Mouse (Mus musculus): ENCODE data around the gene Gm43064. TPM values are rescaled to one million over a fixed set of nuclear protein-coding genes. Genes with fewer than 3 reads are reported as not detected.
"Not testable (repeated sequence)": the region's sequence is repeated elsewhere in the genome, so short reads cannot be mapped to it uniquely, and the experiment has no call there.

The Gm43064 gene
- polyA plus RNA-seq, 1 experiment from 2014 or later = 0.18 TPM

DNA sequence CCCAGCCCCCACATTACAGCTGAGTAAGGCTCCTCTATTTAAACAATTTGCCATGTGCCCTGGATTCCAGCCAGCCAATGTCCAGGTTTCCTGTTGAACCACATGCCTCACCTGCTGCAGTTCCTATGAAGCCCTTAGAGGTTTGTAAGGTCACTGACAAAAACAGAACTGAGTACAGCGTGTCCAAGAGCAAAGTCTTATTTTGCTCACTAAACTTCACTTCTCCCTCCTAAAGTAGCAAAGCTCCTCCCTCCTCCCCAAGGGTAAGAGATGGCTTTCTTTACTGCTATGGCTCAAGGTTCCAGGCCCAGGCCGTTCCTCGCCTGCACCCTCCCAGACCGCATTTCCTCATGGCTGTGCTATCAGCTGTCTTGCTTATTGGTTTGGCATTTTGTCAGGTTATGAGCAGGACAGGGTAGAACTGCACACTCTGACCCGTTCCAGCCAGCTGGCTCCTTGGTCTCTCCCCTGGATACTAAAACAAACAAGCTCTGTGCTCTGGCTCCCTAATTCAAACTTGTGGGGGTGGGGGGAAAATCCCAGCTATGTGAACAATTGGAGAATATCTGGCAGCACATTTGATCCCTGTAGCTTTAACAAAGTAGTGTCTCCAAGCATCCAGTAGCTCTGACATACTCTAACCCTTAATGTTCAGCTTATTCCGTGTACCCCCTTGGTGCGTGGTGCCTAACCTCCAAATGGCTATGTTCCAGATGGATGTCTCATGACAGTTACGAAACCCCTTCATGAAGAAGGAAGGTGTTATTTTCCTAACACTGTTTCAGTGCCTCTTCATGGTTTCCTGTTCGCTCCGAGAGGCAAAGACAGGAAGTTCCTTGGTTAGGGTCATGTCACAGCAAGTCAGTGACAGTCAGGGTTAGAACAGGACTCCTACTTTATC, 7.5 kb upstream of the Gm43064 start:
- no peaks in the 10 kb centered on the region for H3K4me1 ChIP-seq
- peaks cover 23% of the 10 kb centered on the region for H3K36me3 ChIP-seq
- H3K4me2 ChIP-seq (replicated peaks) = no peak overlapping the region
- H3K27ac ChIP-seq = peak overlapping the region; percentile 57; the same call in 1 of the 2 replicates
- no peak overlapping the region for H3K9ac ChIP-seq
- no peak overlapping the region for H3K4me3 ChIP-seq
- WGBS = 76% methylated on average over 10 of the region's 10 CpGs
- H3K27me3 ChIP-seq = no peaks in the 10 kb centered on the region
- no peaks in the 10 kb centered on the region for H3K9me3 ChIP-seq
- no peak for ATAC-seq (ENCODE audit: insufficient number of reproducible peaks, insufficient read depth, low FRiP score, low TSS enrichment)

DNA sequence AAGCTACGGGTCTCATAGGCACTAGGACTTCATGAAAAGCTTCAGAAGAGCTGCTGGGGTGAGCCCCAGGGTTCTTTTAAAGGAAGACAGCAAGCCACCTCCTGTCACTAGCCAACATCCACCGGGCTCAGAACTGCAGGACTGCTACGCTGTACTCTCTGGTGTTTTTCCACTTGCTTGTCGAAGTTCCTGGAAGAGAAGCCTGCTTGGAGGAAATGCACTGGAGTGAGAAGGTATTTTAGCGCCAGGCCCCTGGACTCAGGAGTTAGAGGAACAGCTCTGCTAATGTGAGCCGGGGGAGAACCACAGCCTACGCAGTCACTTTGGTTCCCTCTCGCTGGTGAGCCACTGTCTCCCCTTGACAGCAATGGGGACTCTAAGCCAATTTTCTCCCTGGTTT, 6.5 kb upstream of the Gm43064 start:
- Histone ChIP-seq H3K36me3 (peaks cover 25% of the 10 kb centered on the region), H3K4me3 (no peak overlapping the region), H3K27ac (no peak overlapping the region), H3K4me1 (peaks cover under 1% of the 10 kb centered on the region; the same call in 1 of the 2 replicates), H3K4me2 (replicated peaks) (no peak overlapping the region), H3K9ac (no peak overlapping the region), H3K9me3 (no peaks in the 10 kb centered on the region), H3K27me3 (no peaks in the 10 kb centered on the region)
- ATAC-seq (ENCODE audit: insufficient number of reproducible peaks, insufficient read depth, low FRiP score, low TSS enrichment) = no peak
- WGBS = 90% methylated on average over 8 of the region's 8 CpGs

DNA sequence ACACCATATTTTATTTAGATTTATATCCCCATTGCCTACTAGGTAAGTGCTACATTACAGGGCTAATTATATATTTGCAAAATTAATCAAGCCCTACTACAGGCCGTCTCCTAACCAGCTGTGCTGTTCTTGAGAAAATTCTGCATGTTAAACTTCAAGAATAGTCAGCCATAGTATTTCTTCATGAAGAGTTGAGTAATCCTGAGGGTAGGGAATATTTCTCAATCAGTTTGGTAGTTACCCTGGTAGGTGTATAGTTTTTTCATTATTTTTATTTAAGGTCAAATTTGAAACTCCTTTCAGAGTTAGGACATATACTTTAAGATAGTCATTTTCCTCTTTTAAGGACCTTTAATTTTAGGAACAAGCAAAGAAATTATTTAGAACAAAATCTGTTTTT, 3.7 kb upstream of the Gm43064 start:
- no peaks in the 10 kb centered on the region for H3K9me3 ChIP-seq
- ATAC-seq (ENCODE audit: insufficient number of reproducible peaks, insufficient read depth, low FRiP score, low TSS enrichment) = no peak
- peaks cover 25% of the 10 kb centered on the region for H3K36me3 ChIP-seq
- 80% methylated on average over 1 of the region's 1 CpGs for WGBS
- H3K4me3 ChIP-seq = no peak overlapping the region
- H3K4me1 ChIP-seq = peaks cover 12% of the 10 kb centered on the region
- no peak overlapping the region for H3K27ac ChIP-seq
- no peak overlapping the region for H3K4me2 ChIP-seq (replicated peaks)
- H3K9ac ChIP-seq = no peak overlapping the region
- H3K27me3 ChIP-seq = no peaks in the 10 kb centered on the region

DNA sequence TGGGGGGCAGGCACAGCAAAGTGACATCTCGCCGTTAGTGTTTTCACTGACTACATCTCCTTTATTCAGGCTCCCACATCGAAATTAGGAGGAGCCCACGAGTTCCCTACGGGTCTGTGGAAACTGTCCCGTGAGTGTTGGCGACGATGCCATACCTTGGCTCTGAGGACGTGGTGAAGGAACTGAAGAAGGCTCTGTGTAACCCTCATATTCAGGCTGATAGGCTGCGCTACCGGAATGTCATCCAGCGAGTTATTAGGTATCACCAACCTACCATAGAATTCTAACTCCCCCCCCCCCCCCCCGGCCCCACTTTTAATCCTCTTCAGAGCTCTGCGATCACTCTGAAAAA, 402 bp downstream of the Gm43064 start:
- peak; percentile 24; the same call in 1 of the 2 replicates for ATAC-seq (ENCODE audit: insufficient number of reproducible peaks, insufficient read depth, low FRiP score, low TSS enrichment)
- Histone ChIP-seq H3K4me3 (peak overlapping the region; percentile 82), H3K27ac (peak overlapping the region; percentile 83), H3K9ac (peak overlapping the region; percentile 73), H3K9me3 (no peaks in the 10 kb centered on the region), H3K4me1 (peaks cover 12% of the 10 kb centered on the region), H3K4me2 (replicated peaks) (peak overlapping the region; percentile 75), H3K27me3 (no peaks in the 10 kb centered on the region), H3K36me3 (peaks cover 14% of the 10 kb centered on the region)
- 2% methylated on average over 14 of the region's 14 CpGs for WGBS

DNA sequence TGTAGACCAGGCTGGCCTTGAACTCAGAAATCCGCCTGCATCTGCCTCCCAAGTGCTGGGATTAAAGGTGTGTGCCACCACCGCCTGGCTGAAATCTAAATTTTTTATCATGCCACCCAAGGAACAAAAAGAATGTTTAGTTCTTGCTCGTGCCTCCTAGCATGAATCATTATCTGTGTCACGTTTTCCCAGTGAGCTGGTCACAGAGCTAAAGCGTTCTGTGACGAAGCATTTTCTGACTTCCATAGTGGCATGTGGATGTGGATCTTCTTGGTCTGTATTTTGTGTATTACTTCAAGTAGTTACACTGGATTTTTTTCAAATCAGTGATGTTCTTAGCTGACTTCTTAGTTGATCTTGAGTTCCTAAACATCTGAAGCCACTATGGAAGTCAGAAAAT, 1.6 kb downstream of the Gm43064 start:
- H3K4me3 ChIP-seq = no peak overlapping the region
- H3K27ac ChIP-seq = no peak overlapping the region
- H3K9me3 ChIP-seq = no peaks in the 10 kb centered on the region
- H3K4me2 ChIP-seq (replicated peaks) = no peak overlapping the region
- no peaks in the 10 kb centered on the region for H3K27me3 ChIP-seq
- peaks cover 12% of the 10 kb centered on the region for H3K4me1 ChIP-seq
- peaks cover 22% of the 10 kb centered on the region for H3K36me3 ChIP-seq
- no peak overlapping the region for H3K9ac ChIP-seq
- ATAC-seq (ENCODE audit: insufficient number of reproducible peaks, insufficient read depth, low FRiP score, low TSS enrichment) = no peak
- 89% methylated on average over 6 of the region's 6 CpGs for WGBS

DNA sequence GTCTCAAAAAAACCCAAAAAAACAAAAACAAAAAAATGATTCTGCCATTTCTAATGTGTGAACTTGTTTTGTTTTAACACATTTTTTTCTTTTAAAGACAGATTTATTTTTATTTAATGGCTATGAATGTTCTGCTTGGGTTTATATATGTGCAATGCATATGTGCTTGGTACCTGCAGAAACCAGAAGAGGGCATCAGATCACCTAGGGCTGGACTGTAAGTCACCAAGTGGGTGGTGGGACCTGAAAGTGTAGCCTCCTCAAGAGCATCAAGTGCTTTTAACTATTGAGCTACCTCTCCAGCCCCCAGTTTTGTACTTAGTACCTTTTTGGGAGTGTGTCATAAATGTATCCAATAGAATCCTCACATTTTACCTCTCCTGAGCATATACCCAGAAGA, 18.2 kb downstream of the Gm43064 start:
- Histone ChIP-seq H3K27me3 (no peaks in the 10 kb centered on the region), H3K27ac (no peak overlapping the region), H3K9me3 (no peaks in the 10 kb centered on the region), H3K4me1 (no peaks in the 10 kb centered on the region), H3K36me3 (peaks cover 5% of the 10 kb centered on the region; the same call in 1 of the 2 replicates), H3K4me3 (no peak overlapping the region), H3K4me2 (replicated peaks) (no peak overlapping the region), H3K9ac (no peak overlapping the region)
- ATAC-seq (ENCODE audit: insufficient number of reproducible peaks, insufficient read depth, low FRiP score, low TSS enrichment) = no peak

DNA sequence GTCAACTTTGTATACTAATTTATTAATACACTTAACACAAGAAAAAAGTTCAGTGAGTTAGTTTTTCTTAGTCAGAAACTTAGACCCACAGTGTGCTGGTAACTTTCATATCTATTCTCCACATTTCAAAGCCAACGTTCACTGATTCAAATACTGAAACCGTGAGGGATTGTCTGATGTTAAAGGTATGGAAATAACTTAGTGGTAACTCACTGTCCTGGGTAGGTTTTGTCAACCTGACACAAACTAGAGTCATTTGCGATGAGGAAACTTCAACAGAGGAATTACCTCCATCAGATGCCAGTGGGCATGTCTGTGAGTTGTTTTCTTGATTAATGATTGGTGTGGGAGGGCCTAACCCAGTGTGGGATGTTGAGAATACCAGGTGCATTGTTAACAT, 19.7 kb downstream of the Gm43064 start:
- no peaks in the 10 kb centered on the region for H3K9me3 ChIP-seq
- ATAC-seq (ENCODE audit: insufficient number of reproducible peaks, insufficient read depth, low FRiP score, low TSS enrichment) = no peak
- H3K36me3 ChIP-seq = no peaks in the 10 kb centered on the region
- H3K27ac ChIP-seq = no peak overlapping the region
- no peak overlapping the region for H3K4me2 ChIP-seq (replicated peaks)
- no peaks in the 10 kb centered on the region for H3K4me1 ChIP-seq
- H3K27me3 ChIP-seq = no peaks in the 10 kb centered on the region
- 86% methylated on average over 3 of the region's 3 CpGs for WGBS
- H3K9ac ChIP-seq = no peak overlapping the region
- no peak overlapping the region for H3K4me3 ChIP-seq

DNA sequence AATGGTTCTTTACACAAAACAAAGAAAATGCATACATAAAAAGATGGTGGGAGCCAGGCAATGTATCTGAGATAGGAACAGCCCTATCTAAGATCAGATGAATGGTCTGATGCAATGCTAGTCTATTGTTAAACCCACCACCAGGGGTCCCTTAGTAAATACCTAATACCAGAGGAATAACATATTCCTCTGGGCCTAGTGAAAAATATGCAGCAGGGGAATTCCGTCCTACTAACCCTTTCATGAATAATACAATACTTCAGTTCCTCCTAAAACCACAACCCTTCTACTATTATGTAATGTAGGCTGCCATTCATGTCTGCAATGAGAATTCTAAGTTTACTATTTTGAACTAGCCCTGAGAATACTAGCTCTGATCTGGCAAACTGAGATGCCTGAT, 21.3 kb downstream of the Gm43064 start:
- H3K4me2 ChIP-seq (replicated peaks); H3K27me3 ChIP-seq; H3K4me1 ChIP-seq; H3K4me3 ChIP-seq; H3K9me3 ChIP-seq; H3K36me3 ChIP-seq; ATAC-seq (ENCODE audit: insufficient number of reproducible peaks, insufficient read depth, low FRiP score, low TSS enrichment); H3K27ac ChIP-seq; H3K9ac ChIP-seq: not testable (repeated sequence)
- 70% methylated on average over 1 of the region's 1 CpGs for WGBS

DNA sequence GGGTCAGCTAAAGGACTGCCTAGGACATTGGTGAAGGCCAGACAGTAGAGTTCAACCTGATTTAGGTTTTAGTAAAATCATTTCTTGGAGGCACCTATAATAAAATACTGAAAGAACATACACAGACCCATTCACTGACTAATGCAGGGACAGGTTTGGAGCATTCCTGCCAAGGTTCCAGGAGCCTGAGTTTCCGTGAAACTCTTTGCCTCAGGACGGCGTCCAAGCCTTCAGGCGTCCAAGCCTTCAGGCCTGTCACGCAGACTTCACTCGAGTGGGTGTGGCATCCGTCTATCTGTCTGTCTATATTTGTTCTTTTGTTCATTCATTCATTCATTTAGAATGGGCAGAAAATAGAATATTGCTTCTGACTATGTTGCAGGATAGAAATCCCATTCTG, 21.8 kb downstream of the Gm43064 start:
- Histone ChIP-seq H3K4me3 (no peak overlapping the region), H3K4me2 (replicated peaks) (no peak overlapping the region), H3K4me1 (no peaks in the 10 kb centered on the region), H3K9ac (no peak overlapping the region), H3K27me3 (no peaks in the 10 kb centered on the region), H3K27ac (no peak overlapping the region), H3K9me3 (no peaks in the 10 kb centered on the region), H3K36me3 (no peaks in the 10 kb centered on the region)
- ATAC-seq (ENCODE audit: insufficient number of reproducible peaks, insufficient read depth, low FRiP score, low TSS enrichment) = no peak
- 80% methylated on average over 7 of the region's 7 CpGs for WGBS

DNA sequence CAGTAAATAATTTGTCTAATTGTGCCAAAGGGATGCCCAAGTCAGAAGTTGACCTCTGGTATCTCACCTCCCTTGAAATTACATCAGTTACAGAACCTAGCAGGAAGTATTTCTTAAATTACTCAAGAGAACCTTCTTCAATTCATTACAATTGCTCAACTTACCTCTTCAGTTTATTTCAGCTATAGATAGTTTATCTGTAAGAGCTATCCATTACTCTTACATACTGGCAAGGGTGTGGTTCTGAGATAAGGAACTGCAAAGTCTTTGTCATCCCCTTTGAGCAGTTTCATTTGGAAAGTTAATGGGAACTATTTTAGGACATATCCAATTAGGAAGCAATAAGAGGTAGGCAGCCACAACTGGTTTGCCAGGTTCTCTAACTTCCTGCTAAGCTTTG, 23.1 kb downstream of the Gm43064 start, which contains the start of gene Bcl2l15:
Gene Bcl2l15 (plus strand): TSS at position 176 of the 400 bp plus-strand sequence.
- H3K4me3 ChIP-seq = no peak within 1 kb of the TSS
- ATAC-seq (ENCODE audit: insufficient number of reproducible peaks, insufficient read depth, low FRiP score, low TSS enrichment) = no peak
- H3K4me2 ChIP-seq (replicated peaks) = no peak within 1 kb of the TSS

DNA sequence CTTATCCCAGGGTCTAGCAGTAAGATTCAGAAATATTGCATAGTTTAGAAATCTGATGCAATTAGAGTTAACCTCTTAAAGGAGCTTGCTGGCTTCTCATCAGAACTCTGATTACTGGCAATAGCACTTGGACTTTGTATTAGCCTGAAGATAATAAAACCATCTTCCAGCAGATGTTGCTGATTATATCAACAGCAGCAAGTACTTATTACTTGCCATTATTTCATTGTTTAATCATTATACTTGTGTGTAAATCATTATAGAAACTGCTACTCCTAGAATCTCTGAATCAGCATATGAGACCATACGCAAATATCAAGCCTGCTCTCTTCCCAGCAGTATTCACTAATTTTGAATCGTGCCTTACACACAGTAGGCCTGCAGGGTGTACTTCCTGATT, 24.6 kb downstream of the Gm43064 start:
- Histone ChIP-seq H3K4me3 (no peak overlapping the region), H3K36me3 (no peaks in the 10 kb centered on the region), H3K9ac (no peak overlapping the region), H3K4me1 (no peaks in the 10 kb centered on the region), H3K4me2 (replicated peaks) (no peak overlapping the region), H3K27ac (no peak overlapping the region), H3K27me3 (no peaks in the 10 kb centered on the region), H3K9me3 (no peaks in the 10 kb centered on the region)
- 84% methylated on average over 2 of the region's 2 CpGs for WGBS
- no peak for ATAC-seq (ENCODE audit: insufficient number of reproducible peaks, insufficient read depth, low FRiP score, low TSS enrichment)

More for the DNA sequence above, 23.1 kb downstream of the Gm43064 start, which contains the start of gene Bcl2l15:
- H3K27me3 ChIP-seq = no peaks in the 10 kb centered on the region
- no peaks in the 10 kb centered on the region for H3K9me3 ChIP-seq
- H3K4me1 ChIP-seq = no peaks in the 10 kb centered on the region
- H3K27ac ChIP-seq = no peak within 1 kb of the TSS
- no peaks in the 10 kb centered on the region for H3K36me3 ChIP-seq
- no peak within 1 kb of the TSS for H3K9ac ChIP-seq

DNA sequence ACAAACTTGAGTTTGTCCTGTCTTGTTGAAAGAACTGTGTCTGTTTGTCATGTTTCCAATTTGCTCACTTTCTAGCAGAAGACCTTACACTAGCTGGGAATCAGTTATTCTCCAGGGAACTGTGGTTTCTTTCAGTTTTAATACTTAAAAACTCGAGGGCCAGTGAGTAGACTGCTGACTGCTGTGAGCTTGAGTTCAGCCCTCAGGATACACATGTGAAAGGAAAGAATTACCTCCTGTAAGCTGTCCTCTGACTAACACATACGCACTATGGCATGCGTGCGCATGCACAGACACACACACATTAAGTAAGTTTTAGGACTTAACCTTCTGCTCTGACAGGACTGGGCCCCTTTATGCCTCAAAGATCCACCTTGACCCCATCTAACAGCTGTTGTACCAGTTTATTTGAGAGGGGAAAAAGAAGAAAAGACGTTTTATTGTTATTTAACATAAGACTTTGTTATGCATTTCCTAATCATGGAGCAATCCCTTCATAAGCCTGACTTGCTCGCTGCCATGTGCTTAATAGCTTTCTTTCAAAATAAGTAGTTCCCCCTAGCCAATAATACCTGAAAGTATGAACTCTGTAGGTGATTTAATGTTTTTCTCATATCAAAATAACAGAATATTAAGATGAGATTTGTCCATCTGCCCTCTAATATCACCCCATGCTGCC, 26.0 kb downstream of the Gm43064 start:
- no peak overlapping the region for H3K27ac ChIP-seq
- no peak overlapping the region for H3K4me2 ChIP-seq (replicated peaks)
- H3K36me3 ChIP-seq = no peaks in the 10 kb centered on the region
- no peak for ATAC-seq (ENCODE audit: insufficient number of reproducible peaks, insufficient read depth, low FRiP score, low TSS enrichment)
- 64% methylated on average over 6 of the region's 6 CpGs for WGBS
- H3K27me3 ChIP-seq = no peaks in the 10 kb centered on the region
- H3K9ac ChIP-seq = no peak overlapping the region
- H3K4me3 ChIP-seq = no peak overlapping the region
- H3K9me3 ChIP-seq = no peaks in the 10 kb centered on the region
- H3K4me1 ChIP-seq = no peaks in the 10 kb centered on the region

All from embryonic facial prominence, embryonic 12.5 days (tissue).